Mouse (Mus musculus) olfactory bulb, adult 2 months (tissue): Measurements from ENCODE around the gene Tigd3.

ENCODE experiments used
- CTCF ChIP-seq: fragments of 200-500 bp; IDR thresholded peaks from 2 replicates; pipeline ENCODE4 v1.5.1; 2012; ENCODE audit warnings: low read depth, mild to moderate bottlenecking, low read length, moderate library complexity; ENCODE audit not compliant: insufficient read depth
- POLR2A ChIP-seq: fragments of 200-500 bp; IDR thresholded peaks from 2 replicates; pipeline ENCODE4 v1.6.1; 2012; ENCODE audit warnings: mild to moderate bottlenecking, low read depth, low read length, moderate library complexity; ENCODE audit not compliant: insufficient read depth

DNA sequence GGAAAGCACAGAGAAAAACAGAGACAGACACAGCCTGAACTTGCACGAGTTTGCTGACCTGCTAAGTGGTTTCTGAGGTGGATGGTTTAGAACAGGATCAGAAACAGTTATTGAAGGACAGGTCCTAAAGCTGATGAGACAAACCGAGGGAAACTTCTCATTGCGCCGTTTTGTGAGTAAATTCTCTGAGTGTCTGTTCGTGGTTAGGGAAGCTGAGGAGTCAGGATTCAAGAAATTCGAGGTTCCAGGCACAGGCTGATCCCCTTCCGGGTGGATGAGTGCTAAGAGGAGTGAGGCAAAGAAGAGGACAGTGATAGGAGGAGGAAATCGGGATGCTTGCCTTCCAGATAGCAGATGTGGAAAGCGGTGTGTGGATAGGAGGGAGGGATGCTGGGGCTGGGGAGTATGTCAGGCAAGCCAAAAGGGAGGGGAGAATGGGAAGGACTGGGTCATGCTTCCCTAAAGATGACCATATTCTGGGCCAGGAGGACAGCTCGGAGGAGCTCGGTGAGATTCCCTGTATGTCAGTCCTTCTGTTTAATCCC, 31.4 kb upstream of the Tigd3 start:
- TF ChIP-seq POLR2A = no peak
- no peak for TF ChIP-seq CTCF
